Mouse (Mus musculus): ENCODE results near the gene Fntb.

DNA sequence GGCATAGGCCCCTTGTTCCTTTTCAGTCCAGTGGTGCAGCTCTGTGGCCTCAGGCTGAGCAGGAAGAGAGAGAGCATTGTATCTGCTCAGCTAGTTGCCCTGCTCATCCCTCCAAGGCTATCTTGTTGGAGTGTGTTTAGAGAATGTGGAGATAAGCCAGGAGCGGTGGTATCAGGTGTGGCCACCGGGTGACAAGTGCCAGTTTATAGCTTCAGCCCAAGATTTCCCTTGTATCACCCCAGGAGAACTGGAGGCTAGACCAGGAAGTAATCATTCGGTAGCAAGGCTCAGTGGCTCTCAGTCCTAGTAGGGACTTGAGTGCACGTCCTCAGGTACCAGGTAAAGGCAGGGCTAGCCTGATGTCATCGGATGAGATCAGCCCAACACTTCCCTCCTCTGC, 143.8 kb downstream of the Fntb start:
- no peak for TF ChIP-seq EP300 (IDR thresholded peaks at IDR 0.05; ENCODE audit: insufficient read depth, low read depth, low read length)
- no peak for TF ChIP-seq POLR2A (IDR thresholded peaks at IDR 0.05; ENCODE audit: insufficient read depth, low read length)

Data from ES-Bruce4 (cell line).